Mouse (Mus musculus): ENCODE measurements around the gene Mest.

The Mest gene

DNA sequence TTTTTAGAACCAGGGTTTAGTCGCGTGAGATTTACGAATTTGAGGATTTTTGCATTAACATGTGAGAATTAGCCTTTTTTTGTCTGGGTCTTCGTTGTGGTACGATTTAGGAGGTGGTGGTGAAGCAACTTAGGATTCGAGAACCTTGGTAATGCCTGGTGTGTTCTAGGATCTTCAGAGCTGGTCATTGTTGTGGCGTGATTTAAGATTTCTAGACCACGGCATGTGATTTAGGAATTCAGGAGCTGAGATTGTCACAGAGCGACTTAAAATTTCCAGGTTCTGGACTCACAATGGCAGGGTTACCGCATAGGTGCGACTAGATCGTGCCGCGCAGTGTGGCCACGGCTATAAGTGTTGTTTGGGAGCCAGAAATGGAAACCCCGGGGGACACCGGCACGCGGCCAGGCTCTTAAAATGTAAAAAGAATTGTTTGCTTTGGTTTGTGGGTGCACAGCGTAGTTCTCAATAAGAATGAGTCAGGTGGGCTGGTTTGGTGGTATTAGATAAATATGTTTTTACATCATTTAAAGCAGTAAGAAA lies 15.2 kb downstream of the Mest start:
- in situ Hi-C loops (cut with MboI, MseI), result no loop called here

DNA sequence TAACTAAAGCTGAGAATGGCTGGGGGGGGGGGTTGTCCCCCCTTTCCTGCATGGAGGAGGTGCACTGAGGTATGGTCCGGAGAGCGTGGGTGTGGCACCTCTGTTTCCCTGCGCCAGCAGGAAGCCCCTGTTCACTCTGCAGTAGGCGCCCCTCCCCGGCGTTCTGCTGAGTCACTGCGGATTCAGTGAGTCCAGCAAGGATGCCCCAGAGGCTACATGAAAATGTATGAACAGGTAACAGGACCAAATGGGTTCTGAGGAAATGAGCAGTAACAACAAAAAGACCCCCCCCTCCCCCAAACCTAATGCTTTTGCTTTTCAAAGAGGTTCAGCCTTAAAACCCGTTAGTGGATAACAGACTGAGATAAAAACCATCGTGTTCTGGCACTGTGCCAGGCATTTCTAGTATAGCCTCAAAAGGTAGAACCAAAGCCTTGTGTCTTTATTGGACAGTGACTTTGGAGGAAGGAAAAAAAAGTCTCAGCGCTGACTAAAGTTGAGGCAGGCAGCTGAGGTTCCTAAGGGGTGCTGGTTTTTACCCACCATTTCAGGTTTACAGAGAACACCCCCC lies 15.9 kb downstream of the Mest start:
- in situ Hi-C loops (cut with MboI, MseI), result no loop called here

GRCm38 (mm10) chr6:30744846-30745245 lies 21.5 kb downstream of the Mest start:
- in situ Hi-C loops (cut with MboI, MseI), result loop anchor here (5.0 to 10.0 kb wide), 2 partner anchors 62 to 240 kb away; no protein-coding TSS in a partner anchor

- in situ Hi-C loops (cut with MboI, MseI), result loop anchor here (5.0 to 10.0 kb wide), 2 partner anchors 62 to 239 kb away; no protein-coding TSS in a partner anchor
Observed at GRCm38 (mm10) chr6:30745591-30745990, 22.2 kb downstream of the Mest start.

DNA sequence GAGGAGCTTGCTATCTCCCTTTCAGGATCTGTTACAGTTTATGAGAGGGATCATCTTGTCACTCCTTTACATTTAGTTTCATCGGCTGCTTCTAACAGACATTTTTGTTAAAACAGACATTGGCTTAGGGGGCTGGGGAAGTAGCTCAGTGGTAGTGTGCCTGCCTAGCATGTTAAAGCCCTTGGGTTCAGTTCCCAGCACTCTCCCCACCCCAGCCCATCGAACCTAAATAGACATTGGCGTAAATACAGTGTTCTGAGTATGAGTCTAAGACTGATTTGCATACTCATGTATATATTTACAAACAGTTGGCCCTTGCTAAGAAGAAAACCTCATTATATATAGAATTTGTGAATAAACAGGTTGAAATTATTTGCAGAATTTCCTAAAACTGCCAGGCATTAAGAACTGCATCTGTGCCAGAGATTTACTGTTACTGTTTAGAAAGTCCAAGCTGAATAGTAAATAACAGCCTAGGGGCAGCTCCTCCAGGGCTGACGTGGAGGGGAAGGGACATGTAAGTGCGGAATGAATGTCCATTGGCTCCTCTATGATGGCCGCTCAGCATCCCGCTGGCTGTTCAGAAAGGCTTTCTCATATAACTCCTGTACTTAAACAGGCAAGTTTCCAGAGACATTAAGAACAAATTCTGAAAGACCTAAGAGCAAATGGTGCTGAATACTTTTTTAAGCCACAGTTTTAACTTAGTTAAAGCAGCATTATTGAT lies 24.4 kb downstream of the Mest start:
- in situ Hi-C loops (cut with MboI, MseI), result loop anchor here (5.0 to 10.0 kb wide), 2 partner anchors 60 to 237 kb away; no protein-coding TSS in a partner anchor

- in situ Hi-C loops (cut with MboI, MseI), result loop anchor here (5.0 to 10.0 kb wide), 2 partner anchors 59 to 236 kb away; no protein-coding TSS in a partner anchor
Observed at GRCm38 (mm10) chr6:30748358-30748910, 25.1 kb downstream of the Mest start.

DNA sequence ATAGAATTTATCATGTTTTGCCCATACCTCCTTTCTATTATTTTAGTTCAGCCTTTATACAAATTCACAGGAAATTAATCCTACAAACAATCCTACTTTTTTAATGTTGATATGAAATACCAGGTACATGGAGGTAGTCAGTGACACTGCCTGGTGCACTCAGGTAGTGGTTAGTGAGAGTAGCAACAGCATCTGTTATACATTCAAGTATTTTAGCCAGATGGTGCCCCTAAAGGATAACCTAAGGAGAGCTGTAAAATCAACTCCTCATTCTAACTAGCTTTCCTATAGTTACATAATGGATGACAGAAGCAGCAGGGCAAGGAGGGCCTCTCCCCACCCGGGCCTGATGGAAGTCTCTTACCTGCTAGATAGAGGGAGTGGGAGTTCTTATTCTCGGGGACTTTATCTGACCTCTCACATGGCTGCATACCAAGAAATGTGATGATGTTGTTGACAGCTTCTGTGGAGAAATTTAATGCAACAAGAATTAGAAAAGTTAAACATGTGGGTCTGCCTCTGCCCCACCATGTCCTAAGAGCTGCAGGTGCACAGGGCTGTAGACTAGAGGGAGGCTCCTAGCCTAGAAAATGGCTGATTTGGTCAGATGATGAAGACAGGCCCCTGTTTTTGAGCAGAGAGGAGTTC lies 25.8 kb downstream of the Mest start:
- in situ Hi-C loops (cut with MboI, MseI), result loop anchor here (5.0 to 10.0 kb wide), 2 partner anchors 58 to 236 kb away; no protein-coding TSS in a partner anchor

GRCm38 (mm10) chr6:30749892-30750291 lies 26.5 kb downstream of the Mest start:
- in situ Hi-C loops (cut with MboI, MseI), result loop anchor here (5.0 to 10.0 kb wide), 2 partner anchors 57 to 235 kb away; no protein-coding TSS in a partner anchor

DNA sequence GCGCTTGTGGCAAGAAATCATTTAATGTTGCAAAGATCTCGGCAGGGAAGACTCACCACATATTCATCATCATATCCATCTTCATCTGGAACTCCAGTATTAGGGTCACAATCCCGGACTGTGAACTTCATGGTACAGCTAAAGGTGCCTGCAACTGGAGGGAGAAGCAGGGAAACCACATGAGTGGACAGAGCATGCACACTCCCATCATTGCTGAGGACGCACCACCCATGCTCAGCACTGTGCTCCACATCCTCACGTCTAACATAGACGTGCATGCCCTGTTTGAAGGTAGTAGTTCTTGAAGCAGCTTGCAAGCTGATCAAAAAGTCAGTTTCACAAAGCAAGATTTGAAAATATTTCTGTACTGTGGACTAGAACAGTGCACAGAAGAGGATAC lies 27.1 kb downstream of the Mest start:
- in situ Hi-C loops (cut with MboI, MseI), result no loop called here

GRCm38 (mm10) chr6:30751209-30751608 lies 27.9 kb downstream of the Mest start:
- in situ Hi-C loops (cut with MboI, MseI), result no loop called here

Measured in T-helper 1 cell (primary cell).